Mouse (Mus musculus) bone marrow macrophage, adult 2 months (primary cell): ENCODE results near the gene Macrod2.

ENCODE experiments used
- CTCF ChIP-seq: IDR thresholded peaks from 2 replicates; pipeline ENCODE4 v1.5.1; 2012; ENCODE audit warnings: low read depth, mild to moderate bottlenecking, low read length, moderate library complexity
- POLR2A ChIP-seq: IDR thresholded peaks from 2 replicates; pipeline ENCODE4 v1.6.1; 2012; ENCODE audit warnings: mild to moderate bottlenecking, low read depth, low read length, borderline replicate concordance

- TF ChIP-seq CTCF = no peak
- TF ChIP-seq POLR2A = no peak
Measured at GRCm38 (mm10) chr2:140364804-140365203, 30.3 kb upstream of the Macrod2 start.
